Mouse (Mus musculus) stomach, postnatal 0 days (tissue): ENCODE measurements around the gene Lexm. TPM values are rescaled to one million over a fixed set of nuclear protein-coding genes. Genes with fewer than 3 reads are reported as not detected.

Experiments
- ATAC-seq: fragments of 200-750 bp; cut with Nextera tagmentation; 2 replicates; pipeline ENCODE4 v1.8.0; 2017; ENCODE audit not compliant: low FRiP score, low TSS enrichment
- DNase-seq: peaks from one replicate; pipeline ENCODE4 v3.0.0-alpha.2; 2016; ENCODE audit warnings: low spot score
- H3K27ac ChIP-seq: fragments of 300-500 bp; sonication (generic); replicated peaks from 2 replicates; pipeline ENCODE4 v1.5.1; 2014; ENCODE audit warnings: mild to moderate bottlenecking, control low read depth
- H3K27me3 ChIP-seq: fragments of 300-500 bp; sonication (generic); 2 replicates; pipeline ENCODE4 v1.6.1; 2014; ENCODE audit warnings: low read length; ENCODE audit not compliant: control insufficient read depth, insufficient read depth
- H3K36me3 ChIP-seq: fragments of 300-500 bp; sonication (generic); 2 replicates; pipeline ENCODE4 v1.6.1; 2014; ENCODE audit warnings: low read length, mixed read lengths; ENCODE audit not compliant: control insufficient read depth, insufficient read depth
- H3K4me1 ChIP-seq: fragments of 300-500 bp; sonication (generic); replicated peaks from 2 replicates; pipeline ENCODE4 v1.6.1; 2014; ENCODE audit warnings: antibody characterized with exemption; ENCODE audit not compliant: control insufficient read depth, insufficient read depth
- H3K4me2 ChIP-seq: fragments of 300-500 bp; sonication (generic); replicated peaks from 2 replicates; pipeline ENCODE4 v1.6.1; 2014; ENCODE audit warnings: low read depth, mild to moderate bottlenecking, control low read depth, moderate library complexity
- H3K4me3 ChIP-seq: fragments of 300-500 bp; sonication (generic); 2 replicates; pipeline ENCODE4 v1.5.1; 2014; ENCODE audit warnings: low read depth, low read length, control low read depth
- H3K9ac ChIP-seq: fragments of 300-500 bp; sonication (generic); 2 replicates; pipeline ENCODE4 v1.6.1; 2014; ENCODE audit warnings: mild to moderate bottlenecking, low read length, control low read depth, mixed read lengths
- H3K9me3 ChIP-seq: fragments of 300-500 bp; sonication (generic); 2 replicates; pipeline ENCODE4 v1.6.1; 2016; ENCODE audit warnings: low read length; ENCODE audit not compliant: control insufficient read depth
- CTCF ChIP-seq: IDR thresholded peaks from 2 replicates; pipeline ENCODE4 v1.5.1; 2016; ENCODE audit warnings: antibody characterized with exemption, low read depth, mild to moderate bottlenecking, moderate library complexity
- EP300 ChIP-seq: optimal IDR thresholded peaks from 2 replicates; pipeline ENCODE3; 2016; ENCODE audit warnings: antibody characterized with exemption
- WGBS: fragments of 180-500 bp; shearing (Covaris S2); extraction: QIAGEN DNeasy Blood & Tissue Kit; methylation state at CpG from one replicate; pipeline ENCODE4 v1.1.7; 2014; 5-methylcytosine and 5-hydroxymethylcytosine counted together
- polyA plus RNA-seq: library from polyadenylated mRNA; unstranded; fragments of >200 nt; fragmentation: Nextera tagmentation; extraction: Ambion mirVana; gene quantifications from 2 replicates; pipeline ENCODE4 v1.2.1, GENCODE M21; 2015

The Lexm gene
- polyA plus RNA-seq, 1 experiment from 2014 or later, result not detected

DNA sequence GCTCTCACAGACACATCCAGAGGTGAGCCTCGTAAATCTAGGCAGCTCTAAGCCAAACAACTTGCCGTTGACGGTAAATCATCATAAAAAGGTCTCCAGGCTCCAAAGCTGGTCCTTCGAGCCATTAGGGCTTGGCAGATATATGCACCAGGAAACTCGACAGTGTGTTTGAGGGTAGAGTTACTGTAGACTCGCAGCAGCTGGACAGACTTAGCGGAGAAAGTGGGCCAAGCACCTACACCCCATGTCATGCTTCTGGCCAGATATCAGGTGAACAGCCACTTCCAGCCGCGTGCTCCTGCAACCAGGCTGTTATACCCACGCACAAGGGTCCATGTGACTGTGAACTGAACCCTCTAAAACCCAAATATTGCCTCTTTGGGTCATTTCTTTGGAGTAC, 38.6 kb upstream of the Lexm start:
- no peak overlapping the region for H3K4me3 ChIP-seq
- WGBS, result 84% methylated on average over 10 of the region's 10 CpGs
- no peaks in the 10 kb centered on the region for H3K27me3 ChIP-seq
- no peak for DNase-seq
- H3K9me3 ChIP-seq, result no peaks in the 10 kb centered on the region
- no peak for ATAC-seq
- no peak overlapping the region for H3K4me2 ChIP-seq
- 0 out of 2 replicates have a peak, but pooled peaks cover 3% of the 10 kb centered on the region for H3K4me1 ChIP-seq
- H3K9ac ChIP-seq, result no peak overlapping the region
- TF ChIP-seq EP300 (no peak), CTCF (no peak)
- H3K27ac ChIP-seq, result no peak overlapping the region
- H3K36me3 ChIP-seq, result peaks cover 19% of the 10 kb centered on the region

DNA sequence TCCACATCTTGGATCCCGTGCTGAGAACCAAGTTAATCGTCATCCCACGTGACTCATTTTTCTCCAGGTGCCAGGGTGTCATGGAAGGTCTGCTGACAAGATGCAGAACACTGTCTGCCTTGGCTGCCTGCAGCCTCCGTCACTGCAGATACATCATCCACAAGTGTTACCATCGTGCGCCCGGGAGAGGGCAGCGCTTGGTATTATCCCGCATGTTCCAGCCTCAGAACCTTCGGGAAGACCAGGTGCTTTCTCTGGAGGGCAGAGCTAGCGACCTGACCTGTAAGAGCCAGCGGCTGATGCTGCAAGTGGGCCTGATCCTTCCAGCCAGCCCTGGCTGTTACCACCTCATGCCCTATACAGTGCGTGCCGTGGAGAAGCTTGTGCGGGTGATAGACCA, 36.0 kb upstream of the Lexm start:
- Histone ChIP-seq H3K4me2 (no peak overlapping the region), H3K36me3 (peaks cover 10% of the 10 kb centered on the region), H3K4me1 (0 out of 2 replicates have a peak, but pooled peaks cover 3% of the 10 kb centered on the region), H3K9me3 (no peaks in the 10 kb centered on the region), H3K27ac (no peak overlapping the region), H3K9ac (no peak overlapping the region), H3K27me3 (no peaks in the 10 kb centered on the region), H3K4me3 (no peak overlapping the region)
- no peak for TF ChIP-seq CTCF
- no peak for TF ChIP-seq EP300
- ATAC-seq (no peak), DNase-seq (no peak)
- WGBS, result 91% methylated on average over 15 of the region's 15 CpGs

DNA sequence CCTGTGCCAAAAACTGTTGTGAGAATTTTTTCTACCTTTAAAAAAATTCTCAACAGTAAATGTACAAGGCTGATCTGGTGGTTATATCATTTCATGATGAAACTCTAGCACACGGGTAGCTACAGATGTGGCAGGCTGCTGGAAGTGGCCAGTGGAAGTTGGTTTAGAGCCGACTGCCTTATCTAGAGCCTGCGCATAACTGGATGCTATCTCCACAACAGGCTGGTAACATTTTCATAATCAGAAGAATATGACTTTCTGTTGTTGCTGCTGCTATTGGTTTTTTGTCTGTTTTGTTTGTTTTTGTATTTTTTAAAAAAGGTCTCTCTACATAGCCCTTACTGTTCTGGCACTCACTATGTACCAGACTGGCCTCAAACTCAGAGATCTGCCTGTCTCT, 35.5 kb upstream of the Lexm start:
- no peak for TF ChIP-seq CTCF
- TF ChIP-seq EP300, result no peak

DNA sequence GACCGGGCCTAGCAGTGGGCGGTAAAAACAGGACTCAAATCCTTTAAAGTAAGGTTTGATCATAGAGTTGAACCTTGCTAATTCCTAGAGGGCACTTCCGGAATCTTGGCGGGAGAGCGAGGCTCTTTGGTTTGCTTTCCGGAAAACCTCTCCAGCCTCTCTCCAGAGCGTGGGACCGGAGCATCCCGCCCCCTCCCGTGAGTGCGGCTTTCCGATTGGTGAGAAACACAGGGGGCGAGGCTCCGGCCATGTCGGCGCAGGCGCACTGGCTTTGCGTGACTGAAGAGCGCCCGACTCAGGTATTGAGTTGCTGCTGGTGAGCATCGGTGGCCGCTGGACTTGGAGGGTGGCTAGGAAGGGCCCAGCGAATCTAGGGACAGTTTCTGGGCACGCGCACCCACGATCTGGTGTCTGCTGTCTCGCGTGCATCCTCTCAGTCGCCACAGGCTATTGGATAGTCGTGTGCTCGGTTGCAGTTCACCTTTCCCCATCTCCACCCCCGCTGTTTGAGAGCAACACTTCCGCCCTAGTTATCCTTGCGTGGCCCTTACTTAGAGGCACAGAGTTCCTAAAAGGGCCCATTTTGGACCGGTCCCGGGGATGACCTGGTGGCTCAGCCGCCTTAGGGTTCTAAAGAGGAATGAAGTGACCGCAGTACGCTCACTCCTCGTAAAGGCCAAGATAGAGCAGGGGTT, 33.9 kb upstream of the Lexm start, which contains the start of gene Pars2:
Pars2 (plus strand) TSS at position 237 of the 695 bp plus-strand sequence.
- Histone ChIP-seq H3K4me1 (0 out of 2 replicates have a peak, but pooled peaks cover 3% of the 10 kb centered on the region), H3K27ac (peak within 1 kb of the TSS; percentile 73), H3K27me3 (no peaks in the 10 kb centered on the region), H3K4me3 (peak within 1 kb of the TSS; percentile 68), H3K4me2 (peak within 1 kb of the TSS; percentile 75), H3K9ac (peak within 1 kb of the TSS; percentile 71), H3K36me3 (peaks cover 8% of the 10 kb centered on the region), H3K9me3 (no peaks in the 10 kb centered on the region)
- no peak for TF ChIP-seq CTCF
- TF ChIP-seq EP300, result no peak
- DNase-seq (peak; percentile 98), ATAC-seq (peak; percentile 98)
- 2% methylated on average over 40 of the region's 40 CpGs for WGBS

More for the DNA sequence above, 35.5 kb upstream of the Lexm start:
- Histone ChIP-seq H3K27ac (no peak overlapping the region), H3K27me3 (no peaks in the 10 kb centered on the region), H3K9me3 (no peaks in the 10 kb centered on the region), H3K36me3 (peaks cover 8% of the 10 kb centered on the region), H3K4me3 (no peak overlapping the region), H3K9ac (no peak overlapping the region), H3K4me2 (no peak overlapping the region), H3K4me1 (0 out of 2 replicates have a peak, but pooled peaks cover 3% of the 10 kb centered on the region)
- no peak for ATAC-seq
- WGBS, result 93% methylated on average over 3 of the region's 3 CpGs
- DNase-seq, result no peak

DNA sequence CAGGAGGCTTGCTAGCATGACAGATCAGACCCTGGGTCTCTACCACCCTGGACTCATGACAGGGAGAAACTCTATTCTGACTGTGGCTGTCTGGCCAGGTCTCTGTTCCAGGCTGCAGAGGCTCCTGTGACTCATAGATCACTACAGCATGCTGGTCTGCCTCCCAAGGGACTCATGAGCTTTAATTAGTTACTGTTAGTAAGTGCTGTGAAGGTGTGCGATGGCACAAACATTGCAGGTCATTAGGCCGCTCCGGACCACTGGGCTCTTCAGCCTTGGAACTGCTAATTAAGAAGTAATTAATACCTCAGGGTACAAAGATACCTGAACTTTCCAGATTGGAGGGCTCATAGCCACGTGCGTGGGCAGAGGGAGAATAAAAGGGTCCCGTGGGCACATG, 30.1 kb upstream of the Lexm start:
- H3K4me1 ChIP-seq, result 0 out of 2 replicates have a peak, but pooled peaks cover 3% of the 10 kb centered on the region
- DNase-seq, result no peak
- no peak overlapping the region for H3K9ac ChIP-seq
- H3K4me3 ChIP-seq, result no peak overlapping the region
- no peaks in the 10 kb centered on the region for H3K36me3 ChIP-seq
- WGBS, result 84% methylated on average over 6 of the region's 6 CpGs
- no peaks in the 10 kb centered on the region for H3K9me3 ChIP-seq
- no peaks in the 10 kb centered on the region for H3K27me3 ChIP-seq
- TF ChIP-seq EP300, result no peak
- TF ChIP-seq CTCF, result no peak
- no peak for ATAC-seq
- no peak overlapping the region for H3K4me2 ChIP-seq
- no peak overlapping the region for H3K27ac ChIP-seq

DNA sequence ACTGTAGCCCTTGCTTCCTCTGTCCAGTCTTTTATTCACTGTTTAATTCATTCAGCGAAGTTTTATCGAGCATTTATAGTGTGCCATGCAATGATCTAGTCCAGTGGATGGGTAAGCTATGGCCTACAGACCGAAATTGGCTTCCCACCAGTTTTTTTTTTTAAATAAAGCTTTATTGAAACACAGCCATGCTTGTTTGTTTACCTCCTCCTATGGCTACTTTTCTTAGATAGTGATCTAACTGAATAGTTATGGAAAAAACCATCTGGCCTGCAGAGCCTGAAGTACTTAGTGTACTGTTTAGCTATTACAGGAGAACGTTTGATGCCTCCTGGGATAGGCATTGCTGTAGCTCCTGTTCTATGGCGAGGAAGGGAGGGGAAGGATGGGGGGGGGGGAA, 28.8 kb upstream of the Lexm start:
- no peak overlapping the region for H3K4me3 ChIP-seq
- ATAC-seq (no peak), DNase-seq (no peak)
- TF ChIP-seq EP300 (no peak), CTCF (no peak)
- no peaks in the 10 kb centered on the region for H3K27me3 ChIP-seq
- H3K9ac ChIP-seq, result no peak overlapping the region
- H3K27ac ChIP-seq, result no peak overlapping the region
- no peaks in the 10 kb centered on the region for H3K4me1 ChIP-seq
- H3K36me3 ChIP-seq, result no peaks in the 10 kb centered on the region
- H3K4me2 ChIP-seq, result no peak overlapping the region
- H3K9me3 ChIP-seq, result no peaks in the 10 kb centered on the region
- WGBS, result 81% methylated on average over 5 of the region's 5 CpGs
